Mouse (Mus musculus) testis, adult 2 months (tissue): ENCODE measurements around the gene Acyp1.

ENCODE experiments used
- CTCF ChIP-seq: fragments of 200-500 bp; IDR thresholded peaks from 2 replicates; pipeline ENCODE4 v1.5.1; 2012; ENCODE audit warnings: low read depth, mild to moderate bottlenecking, inconsistent platforms, low read length, moderate library complexity; ENCODE audit not compliant: control insufficient read depth, insufficient read depth, insufficient replicate concordance
- POLR2A ChIP-seq: fragments of 200-500 bp; IDR thresholded peaks from 2 replicates; pipeline ENCODE4 v1.6.1; 2012; ENCODE audit warnings: low read depth, mild to moderate bottlenecking, inconsistent platforms, low read length, moderate library complexity; ENCODE audit not compliant: control insufficient read depth

GRCm38 (mm10) chr12:85227227-85227626 is 61.0 kb downstream of the Acyp1 start:
- TF ChIP-seq POLR2A, result no peak
- TF ChIP-seq CTCF, result no peak
